Mouse (Mus musculus) T-helper 1 cell (primary cell): Measurements from ENCODE around the gene Aig1.
"Not testable (repeated sequence)": the region's sequence is repeated elsewhere in the genome, so short reads cannot be mapped to it uniquely, and the experiment has no call there.

ENCODE experiments used
- in situ Hi-C: fragments of 300-600 bp; cut with MboI, MseI; formaldehyde crosslinking; loops from one replicate; pipeline ENCODE4 v1.15.1; 2025; ENCODE audit warnings: high pct_unique_total_duplicates

Aig1 gene

GRCm38 (mm10) chr10:13868371-13869321 is at the start of gene Aig1:
Gene Aig1, minus strand, starts transcription at chr10:13868980.
- in situ Hi-C loops, result loop anchor here (5.0 kb wide), 1 partner anchor 36 kb away; no protein-coding TSS in a partner anchor

DNA sequence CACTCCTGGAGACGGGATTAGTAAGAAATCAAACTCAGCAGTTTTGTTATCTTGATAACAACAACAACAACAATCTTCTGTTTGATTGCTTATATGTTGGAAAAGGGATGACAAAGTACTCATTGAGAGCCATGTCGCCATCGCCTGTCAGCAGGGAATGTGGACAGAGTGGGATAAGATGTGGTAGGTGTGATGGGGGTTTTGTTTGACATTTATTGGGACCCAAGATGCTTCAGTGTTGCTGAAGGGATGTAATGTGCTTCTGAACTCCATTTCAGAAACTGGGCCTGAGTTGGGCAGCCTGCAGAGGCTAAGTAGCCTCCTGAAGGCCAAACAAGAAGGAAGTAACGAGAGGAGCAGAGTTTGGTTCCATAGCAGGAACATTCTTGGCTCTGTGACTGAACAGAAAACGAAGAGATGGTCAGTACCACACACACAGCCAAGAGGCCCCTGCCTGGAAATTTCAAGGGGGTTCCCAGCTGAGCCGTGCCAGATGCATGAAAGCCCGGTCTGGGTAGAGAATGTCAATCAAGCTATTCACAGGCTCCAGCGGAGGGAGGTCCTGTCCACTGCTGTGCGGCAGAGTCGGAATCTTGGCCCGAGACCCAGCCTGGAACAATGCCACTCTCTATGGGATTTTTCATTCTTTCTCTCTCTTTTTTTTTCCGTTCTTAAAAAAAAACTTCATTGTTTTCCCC is 48.0 kb upstream of the Aig1 start:
- in situ Hi-C loops, result loop anchor here (10.0 kb wide), 1 partner anchor 458 kb away; no protein-coding TSS in a partner anchor

GRCm38 (mm10) chr10:13915211-13915610 is 46.4 kb upstream of the Aig1 start:
- in situ Hi-C loops, result loop anchor here (10.0 kb wide), 1 partner anchor 460 kb away; no protein-coding TSS in a partner anchor

GRCm38 (mm10) chr10:13913689-13914088 is 44.9 kb upstream of the Aig1 start:
- in situ Hi-C loops, result loop anchor here (10.0 kb wide), 1 partner anchor 461 kb away; no protein-coding TSS in a partner anchor

DNA sequence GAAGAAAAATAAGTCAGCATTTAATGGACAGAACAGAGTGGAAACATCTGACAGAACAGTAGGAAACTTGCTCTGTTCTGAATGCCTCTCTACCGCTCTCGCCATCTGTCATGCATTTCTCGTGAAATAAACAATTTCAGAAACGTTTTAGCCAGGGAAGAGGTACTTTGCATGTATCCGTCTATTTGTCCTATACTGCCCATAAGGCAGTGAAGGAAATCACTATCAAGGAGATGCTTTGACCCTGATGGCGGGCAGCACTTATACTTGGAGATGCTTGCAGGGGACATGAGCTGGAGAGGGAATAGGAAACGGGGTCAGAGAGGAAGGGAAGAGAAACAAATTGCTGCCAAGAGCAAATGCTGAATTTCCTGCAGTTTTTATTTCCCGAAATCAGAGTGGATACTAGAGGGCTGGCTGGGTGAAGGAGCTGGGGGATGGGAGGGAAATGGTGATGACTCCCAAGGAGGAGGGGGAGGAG is 37.5 kb upstream of the Aig1 start:
- in situ Hi-C loops, result no loop called here

GRCm38 (mm10) chr10:13905618-13906017 is 36.8 kb upstream of the Aig1 start:
- in situ Hi-C loops, result no loop called here

- in situ Hi-C loops, result not testable (repeated sequence)
Observed at GRCm38 (mm10) chr10:13892762-13893161, 24.0 kb upstream of the Aig1 start.

DNA sequence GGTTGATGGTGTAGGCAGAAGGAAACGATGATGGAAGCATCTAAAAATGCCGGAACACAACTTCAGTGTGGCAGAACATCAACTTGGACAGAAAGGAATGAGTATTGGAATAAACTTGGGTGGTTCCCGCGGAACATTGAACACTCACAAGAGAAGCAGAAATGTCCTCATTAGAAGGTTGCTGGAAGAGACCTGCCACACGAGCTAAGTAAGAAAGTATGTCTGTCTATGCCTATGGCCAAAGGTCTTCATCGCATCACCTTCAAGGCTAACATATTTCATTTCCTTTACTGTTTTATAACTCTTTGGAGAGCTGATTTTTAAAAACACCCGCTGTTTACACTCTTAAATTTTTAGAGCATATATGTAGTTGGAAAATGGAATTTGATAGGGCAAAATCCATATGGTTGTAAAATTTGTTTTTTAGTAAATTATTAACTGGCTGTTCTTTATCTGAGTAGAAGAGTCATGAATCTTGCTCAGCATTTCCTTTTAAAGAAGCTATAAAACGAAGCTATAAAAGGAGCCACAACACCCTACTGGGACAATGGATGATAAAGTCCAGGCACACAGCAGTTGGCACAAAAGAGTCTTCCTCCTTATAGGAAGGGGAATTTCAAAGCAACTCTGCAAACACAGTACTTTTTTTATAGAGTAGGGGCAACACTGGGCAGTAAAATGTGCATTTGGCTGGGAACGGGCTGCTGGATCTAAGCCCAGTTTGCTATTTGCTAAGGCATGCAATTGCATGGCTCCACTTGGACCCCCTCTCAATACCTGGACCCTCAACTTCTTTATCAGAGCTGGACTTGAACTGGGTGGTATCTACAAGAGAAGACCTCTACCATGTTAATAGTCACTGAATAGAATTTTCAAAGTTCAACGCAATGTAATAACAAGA is 14.4 kb upstream of the Aig1 start:
- in situ Hi-C loops, result no loop called here

DNA sequence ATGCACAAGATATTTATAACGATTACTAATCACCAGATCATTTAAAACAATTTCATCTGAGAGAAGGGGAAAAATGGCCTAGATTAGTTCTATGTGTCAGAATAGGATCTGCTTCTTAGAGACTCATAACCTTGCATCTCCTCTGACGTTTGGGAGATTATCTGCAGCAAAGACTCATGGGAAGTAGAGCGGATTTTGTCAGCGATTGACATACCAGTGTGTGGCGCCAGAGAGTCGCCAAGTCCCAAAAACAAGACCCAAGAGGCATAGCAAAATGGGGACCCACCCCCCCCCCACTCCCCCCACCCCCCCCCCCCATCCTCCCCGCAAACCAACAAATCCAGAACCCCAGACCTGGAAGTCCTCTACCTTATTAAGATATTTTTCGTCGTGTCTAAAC is 13.7 kb upstream of the Aig1 start:
- in situ Hi-C loops, result no loop called here

- in situ Hi-C loops, result loop anchor here (10.0 kb wide), 1 partner anchor 176 kb away; no protein-coding TSS in a partner anchor
Observed at GRCm38 (mm10) chr10:13878696-13879095, 9.9 kb upstream of the Aig1 start.

GRCm38 (mm10) chr10:13875038-13875420 is 6.2 kb upstream of the Aig1 start:
- in situ Hi-C loops, result loop anchor here (10.0 kb wide), 1 partner anchor 180 kb away; no protein-coding TSS in a partner anchor

DNA sequence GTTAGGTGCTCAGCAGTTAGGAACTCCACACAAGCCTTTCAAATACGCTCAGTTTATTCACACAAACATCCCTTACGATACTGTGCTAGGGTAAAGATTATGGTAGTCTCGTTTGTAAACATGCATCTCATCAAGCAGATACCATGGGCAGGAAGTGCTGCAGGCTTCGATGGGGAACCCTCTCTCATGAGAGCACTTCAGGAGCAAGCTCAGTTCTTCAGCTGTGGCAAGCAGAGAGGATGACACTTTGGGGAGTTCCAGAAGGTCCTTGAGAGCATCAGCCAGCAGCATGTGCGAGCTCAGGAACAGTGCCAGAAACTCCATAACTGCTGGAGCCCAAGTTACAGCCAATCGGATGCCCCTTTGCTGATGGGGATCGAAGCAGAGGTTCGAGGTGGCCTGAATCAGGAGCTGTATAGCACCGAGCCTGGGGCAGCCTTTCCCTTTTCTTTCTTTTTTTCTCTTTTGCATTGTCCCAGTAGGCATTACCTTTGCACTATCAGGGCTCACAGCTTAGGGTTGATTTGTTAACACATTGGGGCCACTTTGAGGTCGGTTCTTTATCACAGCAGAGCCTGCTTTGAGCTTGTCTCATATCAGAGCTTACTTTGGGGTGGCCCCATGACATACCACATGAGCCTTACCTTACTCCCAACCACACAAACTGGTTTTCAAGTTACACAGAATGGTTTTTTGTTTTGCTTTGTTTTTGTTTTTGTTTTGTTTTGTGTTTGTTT is 5.7 kb upstream of the Aig1 start:
- in situ Hi-C loops, result loop anchor here (5.0 to 10.0 kb wide), 3 partner anchors 48 to 180 kb away; no protein-coding TSS in a partner anchor

GRCm38 (mm10) chr10:13870531-13870930 is 1.8 kb upstream of the Aig1 start:
- in situ Hi-C loops, result loop anchor here (5.0 to 10.0 kb wide), 3 partner anchors 52 to 184 kb away; no protein-coding TSS in a partner anchor

DNA sequence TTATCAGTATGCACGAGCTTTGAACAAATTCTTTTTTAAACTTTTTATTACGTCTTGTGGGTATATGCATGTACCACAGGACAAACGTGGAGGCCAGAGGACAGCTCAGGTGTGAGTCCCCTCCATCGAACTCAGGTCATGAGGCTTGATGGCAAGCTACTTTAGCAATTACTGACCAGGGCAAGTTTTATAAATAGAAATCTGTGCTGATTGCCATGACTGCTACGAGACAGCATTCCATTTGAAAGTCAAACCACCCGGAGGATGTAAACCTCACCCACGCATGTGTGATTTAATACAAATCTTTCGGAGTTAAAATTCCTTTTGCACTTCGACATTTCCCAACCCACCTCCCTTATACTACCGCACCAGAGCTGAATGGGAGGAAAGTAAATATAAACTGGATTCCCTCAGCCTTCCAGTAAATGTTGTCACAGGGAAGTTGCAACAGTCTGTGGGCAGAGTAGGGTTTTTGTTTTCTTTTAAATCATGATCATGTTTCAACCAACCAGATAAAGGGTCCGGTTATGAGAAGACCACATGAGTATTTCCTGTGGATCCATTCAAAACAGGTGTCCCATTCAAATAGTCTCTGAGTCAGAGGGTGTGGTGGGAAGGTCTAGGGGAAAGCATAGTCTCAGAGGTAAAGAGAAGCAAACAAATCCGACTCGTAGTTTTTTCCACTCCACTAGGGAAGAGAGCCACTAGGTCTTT is 699 bp upstream of the Aig1 start:
- in situ Hi-C loops, result loop anchor here (5.0 to 10.0 kb wide), 4 partner anchors 37 to 185 kb away; no protein-coding TSS in a partner anchor

DNA sequence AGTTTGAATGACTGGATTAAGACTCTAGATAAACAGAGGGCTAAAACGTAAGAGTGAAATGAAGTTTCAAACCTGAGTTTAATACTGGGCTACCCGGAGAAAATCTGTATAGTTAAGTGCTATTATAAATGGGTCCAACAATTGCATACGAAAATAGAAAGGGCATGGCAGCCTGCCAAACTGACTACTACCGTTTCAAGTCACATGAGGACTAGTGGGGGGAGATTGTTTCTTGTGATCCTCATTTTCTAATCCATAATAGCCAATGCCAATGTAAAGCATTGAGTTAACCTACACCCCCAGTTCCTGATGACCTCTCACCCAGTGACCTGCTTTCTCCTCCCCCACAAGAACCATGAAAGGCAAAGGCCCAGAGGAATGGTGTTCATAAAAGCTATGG is 2.4 kb downstream of the Aig1 start:
- in situ Hi-C loops, result loop anchor here (5.0 kb wide), 1 partner anchor 34 kb away; no protein-coding TSS in a partner anchor

- in situ Hi-C loops, result no loop called here
Observed at GRCm38 (mm10) chr10:13861115-13861909, 7.5 kb downstream of the Aig1 start.

DNA sequence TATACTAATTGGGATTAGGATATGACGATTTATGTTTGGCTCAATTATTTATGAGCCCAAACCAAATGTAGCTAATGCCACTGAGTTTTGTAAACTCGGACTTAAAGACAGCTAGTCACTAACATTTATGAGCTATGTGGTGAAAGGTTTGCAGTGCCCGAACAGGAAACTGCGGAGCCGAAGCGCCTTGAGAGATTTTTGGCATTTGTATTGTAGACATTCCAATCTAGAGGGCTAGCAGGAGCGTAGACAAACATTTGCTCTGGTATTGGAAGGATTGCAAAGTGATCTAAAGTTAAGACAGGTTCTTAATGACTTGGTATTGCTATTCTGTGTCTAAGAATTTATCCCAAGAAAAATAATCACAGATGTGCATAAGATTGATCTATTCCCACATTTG is 12.3 kb downstream of the Aig1 start:
- in situ Hi-C loops, result no loop called here

DNA sequence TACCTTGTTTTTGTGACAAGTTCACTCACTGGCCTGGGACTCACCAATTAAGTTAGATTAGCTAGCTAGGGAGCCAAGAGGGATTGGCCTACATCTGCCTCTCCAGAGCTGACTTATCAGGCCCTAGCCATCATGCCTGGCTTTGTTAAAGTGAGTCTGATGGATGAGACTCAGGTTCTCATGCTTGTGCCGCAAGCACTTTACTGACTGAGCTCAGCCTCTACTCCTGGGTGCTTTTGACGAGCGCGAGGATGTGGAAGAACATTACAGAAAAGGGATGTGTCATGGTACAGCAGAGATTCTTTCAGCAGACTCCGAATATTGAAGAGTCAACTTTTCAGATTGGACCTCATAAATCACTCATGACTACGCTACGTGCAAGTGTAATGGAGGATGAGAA is 12.8 kb downstream of the Aig1 start:
- in situ Hi-C loops, result no loop called here

DNA sequence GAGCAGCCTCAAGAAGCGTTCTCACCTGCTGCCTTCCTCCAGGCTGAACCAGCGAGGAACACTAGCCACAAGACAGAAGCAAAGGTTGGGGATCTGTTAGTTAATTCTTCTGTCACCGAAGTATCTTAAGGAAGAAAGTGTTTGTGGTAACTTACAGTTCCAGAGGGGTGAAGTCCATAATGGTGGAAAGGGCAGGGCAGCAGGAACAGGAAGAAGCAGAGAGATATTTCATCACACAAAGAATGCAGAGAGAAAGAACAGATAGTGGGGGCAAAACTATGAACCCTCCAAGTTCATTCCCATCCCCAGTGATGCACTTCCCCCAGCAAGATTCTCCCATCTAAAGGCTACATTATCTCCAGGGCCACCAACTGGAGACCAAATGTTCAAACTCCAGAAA is 13.7 kb downstream of the Aig1 start:
- in situ Hi-C loops, result no loop called here
